Mouse (Mus musculus) ES-Bruce4 (cell line): Measurements from ENCODE around the gene Zfp408. TPM values are rescaled to one million over a fixed set of nuclear protein-coding genes. Genes with fewer than 3 reads are reported as not detected.

ENCODE experiments used
- H3K27ac ChIP-seq: 2 replicates; pipeline ENCODE4 v1.5.1; 2012; ENCODE audit warnings: low read length, inconsistent platforms; ENCODE audit not compliant: insufficient read depth
- H3K27me3 ChIP-seq: 2 replicates; pipeline ENCODE4 v1.6.1; 2012; ENCODE audit warnings: mild to moderate bottlenecking, low read length, inconsistent platforms; ENCODE audit not compliant: control insufficient read depth, poor library complexity, insufficient read depth, severe bottlenecking
- H3K36me3 ChIP-seq: 2 replicates; pipeline ENCODE4 v1.6.1; 2012; ENCODE audit warnings: inconsistent platforms, mild to moderate bottlenecking, low read length, moderate library complexity; ENCODE audit not compliant: control insufficient read depth, poor library complexity, insufficient read depth, severe bottlenecking
- H3K4me1 ChIP-seq: one replicate; pipeline ENCODE4 v1.8.1; 2011; ENCODE audit warnings: low read length; ENCODE audit not compliant: control insufficient read depth, insufficient read depth
- H3K4me3 ChIP-seq: 2 replicates; pipeline ENCODE4 v1.5.1; 2011; ENCODE audit warnings: low read depth, mild to moderate bottlenecking, low read length
- H3K9ac ChIP-seq: 2 replicates; pipeline ENCODE4 v1.6.1; 2012; ENCODE audit warnings: low read depth, mild to moderate bottlenecking, inconsistent platforms; ENCODE audit not compliant: poor library complexity, severe bottlenecking
- H3K9me3 ChIP-seq: replicated peaks from 2 replicates; pipeline ENCODE4 v1.6.1; 2012; ENCODE audit warnings: mild to moderate bottlenecking, low read length, inconsistent platforms; ENCODE audit not compliant: control insufficient read depth, poor library complexity, insufficient read depth, severe bottlenecking
- CTCF ChIP-seq: IDR thresholded peaks from one replicate; pipeline ENCODE4 v1.8.1; 2011; ENCODE audit warnings: low read depth, low read length
- EP300 ChIP-seq: IDR thresholded peaks from 2 replicates; pipeline ENCODE4 v1.6.1; 2011; ENCODE audit warnings: low read depth, low read length; ENCODE audit not compliant: insufficient read depth
- POLR2A ChIP-seq: IDR thresholded peaks from one replicate; pipeline ENCODE4 v1.8.1; 2011; ENCODE audit warnings: low read length; ENCODE audit not compliant: insufficient read depth
- polyA plus RNA-seq: library from polyadenylated mRNA; stranded (reverse); fragments of >200 nt; gene quantifications from 2 replicates; pipeline ENCODE4 v1.2.4, GENCODE M21; 2011; ENCODE audit warnings: low read depth; ENCODE audit not compliant: missing spikeins, insufficient read depth, insufficient read length

The Zfp408 gene
- polyA plus RNA-seq, 1 experiment: 14.9 TPM

DNA sequence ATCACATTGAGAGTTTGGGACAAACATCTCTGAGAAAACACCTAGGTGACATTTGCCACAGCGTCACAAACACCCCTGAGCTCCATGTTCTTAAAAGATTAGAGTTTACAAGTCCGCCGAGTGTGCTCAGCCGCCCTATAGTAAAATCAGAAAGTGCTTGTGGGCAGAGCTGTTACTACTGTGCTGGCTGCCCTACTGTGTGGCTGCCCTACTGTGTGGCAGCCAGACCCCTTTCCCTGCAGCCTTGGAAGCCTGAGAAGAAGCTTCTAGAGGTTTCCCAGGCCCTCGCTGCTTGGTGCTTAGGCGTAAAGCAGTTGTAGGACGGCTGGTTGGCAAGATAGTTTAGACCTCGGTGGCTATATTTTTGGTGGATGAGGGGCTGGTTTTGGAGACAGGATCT, 10.1 kb upstream of the Zfp408 start:
- Histone ChIP-seq H3K27ac (no peak overlapping the region), H3K36me3 (no peaks in the 10 kb centered on the region), H3K4me3 (no peak overlapping the region), H3K27me3 (no peaks in the 10 kb centered on the region), H3K9ac (no peak overlapping the region), H3K9me3 (no peaks in the 10 kb centered on the region), H3K4me1 (no peaks in the 10 kb centered on the region)
- TF ChIP-seq EP300 (no peak), CTCF (no peak), POLR2A (no peak)

DNA sequence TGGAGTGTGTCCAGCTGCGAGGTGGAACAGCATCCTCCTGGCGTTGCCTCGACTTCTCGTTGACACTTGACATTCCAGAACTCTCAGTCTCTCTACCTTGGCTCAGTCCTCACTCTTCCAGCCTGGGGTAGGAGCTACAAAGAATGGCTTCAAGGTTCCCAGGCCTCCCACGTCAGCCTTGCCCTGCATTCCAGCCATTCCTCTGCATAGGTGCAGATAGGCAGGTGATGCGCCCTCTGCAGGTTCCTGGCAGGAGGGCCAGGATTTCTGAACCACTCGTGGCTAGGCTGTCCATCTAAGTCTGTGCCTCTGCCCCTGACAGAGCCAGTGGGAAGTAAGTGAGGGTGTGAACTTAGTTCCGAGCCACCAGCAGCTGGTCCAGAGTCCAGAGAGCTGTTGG, 7.2 kb upstream of the Zfp408 start:
- Histone ChIP-seq H3K36me3 (no peaks in the 10 kb centered on the region), H3K4me3 (no peak overlapping the region), H3K9me3 (no peaks in the 10 kb centered on the region), H3K9ac (no peak overlapping the region), H3K27me3 (no peaks in the 10 kb centered on the region), H3K27ac (no peak overlapping the region), H3K4me1 (no peaks in the 10 kb centered on the region)
- peak; percentile 73 for TF ChIP-seq CTCF
- TF ChIP-seq POLR2A: no peak
- 0 out of 2 replicates have a peak, but pooled peaks have one; percentile 19 for TF ChIP-seq EP300

DNA sequence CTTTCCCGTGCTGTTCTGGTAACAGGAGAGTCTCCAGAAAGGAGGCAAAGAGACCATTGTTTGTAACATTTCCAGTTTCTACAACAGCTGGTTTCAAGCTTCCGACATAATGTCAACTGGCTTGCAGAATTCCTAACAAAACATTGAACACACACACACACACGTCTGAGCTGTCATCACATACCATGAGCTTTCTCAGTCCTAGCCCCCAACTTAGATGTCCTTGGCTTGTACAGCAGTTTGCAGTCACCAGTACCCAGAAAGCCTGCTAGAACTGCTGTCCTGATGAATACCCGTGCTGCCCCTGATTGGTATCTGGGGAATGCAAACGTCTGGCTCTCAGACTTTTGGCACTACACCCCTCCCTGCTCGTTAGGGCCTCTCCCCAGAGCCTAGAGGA, 6.2 kb upstream of the Zfp408 start:
- Histone ChIP-seq H3K9ac (no peak overlapping the region), H3K27ac (no peak overlapping the region), H3K4me3 (no peak overlapping the region), H3K27me3 (no peaks in the 10 kb centered on the region), H3K36me3 (no peaks in the 10 kb centered on the region), H3K9me3 (no peaks in the 10 kb centered on the region), H3K4me1 (no peaks in the 10 kb centered on the region)
- no peak for TF ChIP-seq EP300
- TF ChIP-seq POLR2A: no peak
- no peak for TF ChIP-seq CTCF

DNA sequence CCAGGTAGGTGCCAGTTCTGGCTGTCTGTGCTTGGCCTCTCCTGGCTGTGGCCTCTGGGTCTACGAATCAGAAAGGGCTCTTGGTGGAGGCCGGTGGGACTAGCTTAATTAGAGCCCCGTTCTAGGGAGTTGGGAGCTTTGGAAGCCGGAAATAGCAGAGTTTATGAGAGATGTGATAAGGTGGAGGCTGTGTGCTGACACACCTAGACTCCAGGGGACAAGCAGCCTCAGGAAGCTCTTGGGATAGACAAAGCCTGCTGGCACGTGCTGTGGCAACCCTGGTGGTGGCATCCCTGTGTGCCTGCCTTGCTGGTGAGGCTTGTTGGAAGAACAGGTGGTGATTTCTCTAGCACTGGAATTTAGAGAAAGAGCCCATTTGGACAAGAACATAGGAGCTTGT, 5.8 kb upstream of the Zfp408 start:
- no peak overlapping the region for H3K9ac ChIP-seq
- H3K27me3 ChIP-seq: no peaks in the 10 kb centered on the region
- TF ChIP-seq POLR2A (no peak), EP300 (no peak), CTCF (no peak)
- H3K36me3 ChIP-seq: no peaks in the 10 kb centered on the region
- H3K9me3 ChIP-seq: no peaks in the 10 kb centered on the region
- no peaks in the 10 kb centered on the region for H3K4me1 ChIP-seq
- H3K4me3 ChIP-seq: no peak overlapping the region
- no peak overlapping the region for H3K27ac ChIP-seq

DNA sequence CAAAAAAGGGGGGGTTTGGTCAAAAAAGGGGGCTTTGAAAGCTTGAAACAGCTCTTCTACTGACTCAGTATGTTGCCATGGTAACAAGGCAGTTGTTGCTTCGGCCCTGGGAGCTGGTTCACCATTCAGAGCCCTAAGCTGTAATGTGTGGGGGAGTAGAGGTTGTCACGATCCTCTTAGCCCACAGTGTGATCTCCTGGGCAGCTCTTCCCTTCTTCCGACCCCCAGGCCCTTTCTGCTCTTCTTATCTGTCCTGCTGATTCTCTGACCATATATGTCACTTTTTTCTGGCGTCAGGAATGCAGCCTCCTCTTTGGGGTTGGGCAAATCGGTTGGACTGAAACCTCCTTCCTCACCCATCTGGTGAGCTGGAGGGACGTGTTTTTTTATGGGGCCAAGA, 3.3 kb upstream of the Zfp408 start:
- no peaks in the 10 kb centered on the region for H3K27me3 ChIP-seq
- no peak overlapping the region for H3K27ac ChIP-seq
- H3K9me3 ChIP-seq: no peaks in the 10 kb centered on the region
- no peaks in the 10 kb centered on the region for H3K4me1 ChIP-seq
- no peak overlapping the region for H3K9ac ChIP-seq
- TF ChIP-seq EP300 (no peak), POLR2A (no peak), CTCF (no peak)
- H3K36me3 ChIP-seq: no peaks in the 10 kb centered on the region
- no peak overlapping the region for H3K4me3 ChIP-seq

DNA sequence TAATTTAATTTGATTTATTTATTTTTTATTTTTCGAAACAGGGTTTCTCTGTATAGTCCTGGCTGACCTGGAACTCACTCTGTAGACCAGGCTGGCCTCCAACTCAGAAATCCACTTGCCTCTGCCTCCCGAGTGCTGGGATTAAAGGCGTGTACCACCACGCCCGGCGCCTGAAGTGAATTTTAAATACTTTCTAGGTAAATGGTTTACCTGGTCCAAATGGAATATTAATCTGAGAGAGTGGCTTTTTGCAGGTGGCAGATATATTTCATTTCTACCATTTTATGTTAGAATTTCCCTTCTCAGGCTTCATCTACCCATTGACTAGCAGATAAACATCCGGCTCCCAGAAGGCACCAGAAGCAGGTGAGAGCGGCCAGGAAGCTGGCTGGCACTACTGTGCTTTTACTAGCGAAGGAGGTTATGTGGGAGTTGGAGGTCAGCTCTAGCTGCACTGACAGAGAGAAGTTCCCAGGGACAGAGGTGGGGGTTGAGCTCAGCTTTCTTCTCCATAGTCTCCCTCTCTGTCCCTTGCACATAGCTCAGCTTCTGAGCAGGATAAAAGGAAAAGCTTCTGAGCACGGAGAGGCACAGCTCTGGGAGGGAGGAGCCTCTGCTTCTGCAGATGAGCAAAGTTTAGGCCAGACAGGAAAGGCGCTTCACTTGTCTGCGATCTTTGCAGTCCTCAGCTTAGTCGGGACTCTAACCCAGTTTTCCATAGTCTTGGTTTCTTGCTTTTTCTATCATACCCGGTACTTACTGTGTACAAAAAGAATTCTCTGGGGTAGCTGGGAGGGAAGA, 2.1 kb upstream of the Zfp408 start:
- Histone ChIP-seq H3K4me3 (no peak overlapping the region), H3K36me3 (peaks cover 8% of the 10 kb centered on the region), H3K27ac (no peak overlapping the region), H3K9ac (no peak overlapping the region), H3K27me3 (no peaks in the 10 kb centered on the region), H3K9me3 (no peaks in the 10 kb centered on the region), H3K4me1 (no peaks in the 10 kb centered on the region)
- TF ChIP-seq EP300 (no peak), POLR2A (no peak), CTCF (no peak)
